Mouse (Mus musculus) lung, adult 2 months (tissue): ENCODE measurements at regions not wholly inside any gene's neighbourhood (a gene's known extent, or its start where the extent isn't known, plus 50 kb on each side); places are given as distances from the start of the nearest gene placed in this dataset.

Experiments used
- DNase-seq: peaks from one replicate; pipeline ENCODE4 v3.0.0; 2022
- H3K4me1 ChIP-seq: fragments of 200-500 bp; 2 replicates; pipeline ENCODE4 v1.6.1; 2011; ENCODE audit warnings: low read length; ENCODE audit not compliant: control insufficient read depth, insufficient read depth
- H3K4me3 ChIP-seq: fragments of 200-500 bp; replicated peaks from 2 replicates; pipeline ENCODE3; 2011; ENCODE audit warnings: low read depth, mild to moderate bottlenecking, control low read depth, low read length; ENCODE audit errors: extremely low read depth
- CTCF ChIP-seq: fragments of 200-500 bp; IDR thresholded peaks from 2 replicates; pipeline ENCODE4 v1.5.1; 2011; ENCODE audit warnings: mild to moderate bottlenecking, low read length, control low read depth; ENCODE audit not compliant: insufficient read depth
- POLR2A ChIP-seq: fragments of 200-500 bp; IDR thresholded peaks from 2 replicates; pipeline ENCODE4 v1.6.1; 2011; ENCODE audit warnings: low read depth, mild to moderate bottlenecking, control low read depth, low read length, borderline replicate concordance; ENCODE audit errors: extremely low read depth
- WGBS: fragments of 180-500 bp; shearing (Covaris S2); methylation state at CpG from one replicate; pipeline ENCODE4 v1.1.7; 2018; 5-methylcytosine and 5-hydroxymethylcytosine counted together

GRCm38 (mm10) chr2:167878255-167878865 is 53.5 kb upstream of the Ptpn1 start:
- no peak for DNase-seq
- TF ChIP-seq POLR2A (no peak), CTCF (no peak)
- no peaks in the 10 kb centered on the region; the same call in 1 of the 2 replicates for H3K4me1 ChIP-seq
- 29% methylated on average over 11 of the region's 11 CpGs for WGBS
- H3K4me3 ChIP-seq = no peak overlapping the region

GRCm38 (mm10) chr2:167877254-167877870 is 54.5 kb upstream of the Ptpn1 start:
- WGBS = 41% methylated on average over 11 of the region's 11 CpGs
- no peak for TF ChIP-seq CTCF
- no peak for TF ChIP-seq POLR2A
- H3K4me3 ChIP-seq = no peak overlapping the region
- DNase-seq = no peak
- H3K4me1 ChIP-seq = no peaks in the 10 kb centered on the region; the same call in 1 of the 2 replicates

- 87% methylated on average over 4 of the region's 4 CpGs for WGBS
- TF ChIP-seq POLR2A (no peak), CTCF (no peak)
- DNase-seq = no peak
- Histone ChIP-seq H3K4me1 (no peaks in the 10 kb centered on the region), H3K4me3 (no peak overlapping the region)
Observed at GRCm38 (mm10) chr2:167872507-167872906, 59.4 kb upstream of the Ptpn1 start.

GRCm38 (mm10) chr2:167870153-167870552 is 61.7 kb upstream of the Ptpn1 start:
- DNase-seq = no peak
- TF ChIP-seq CTCF = no peak
- TF ChIP-seq POLR2A = no peak
- no peak overlapping the region for H3K4me3 ChIP-seq
- H3K4me1 ChIP-seq = peaks cover 9% of the 10 kb centered on the region; the same call in 1 of the 2 replicates
- WGBS = 86% methylated on average over 6 of the region's 6 CpGs

GRCm38 (mm10) chr2:167866751-167867150 is 65.1 kb upstream of the Ptpn1 start:
- WGBS = 17% methylated on average over 10 of the region's 10 CpGs
- TF ChIP-seq POLR2A (no peak), CTCF (peak; percentile 52)
- Histone ChIP-seq H3K4me1 (peaks cover 19% of the 10 kb centered on the region), H3K4me3 (no peak overlapping the region)
- DNase-seq = peak; percentile 83

- no peak overlapping the region for H3K4me3 ChIP-seq
- DNase-seq = no peak
- WGBS = 81% methylated on average over 3 of the region's 3 CpGs
- no peak for TF ChIP-seq CTCF
- peaks cover 25% of the 10 kb centered on the region for H3K4me1 ChIP-seq
Observed at GRCm38 (mm10) chr2:167865525-167865924, 66.3 kb upstream of the Ptpn1 start.

GRCm38 (mm10) chr2:167864672-167865071 is 67.2 kb upstream of the Ptpn1 start:
- no peak for DNase-seq
- Histone ChIP-seq H3K4me3 (no peak overlapping the region), H3K4me1 (peaks cover 31% of the 10 kb centered on the region)
- TF ChIP-seq CTCF = no peak
- TF ChIP-seq POLR2A = no peak
- 59% methylated on average over 7 of the region's 7 CpGs for WGBS

- no peak for DNase-seq
- WGBS = 6% methylated on average over 8 of the region's 8 CpGs
- TF ChIP-seq CTCF = no peak
- TF ChIP-seq POLR2A = peak; percentile 23; the same call in 1 of the 2 replicates
- H3K4me1 ChIP-seq = peaks cover 31% of the 10 kb centered on the region
- H3K4me3 ChIP-seq = no peak overlapping the region
Observed at GRCm38 (mm10) chr2:167864228-167864627, 67.6 kb upstream of the Ptpn1 start.

GRCm38 (mm10) chr2:167863616-167864015 is 68.2 kb upstream of the Ptpn1 start:
- 61% methylated on average over 6 of the region's 6 CpGs for WGBS
- no peak for DNase-seq
- Histone ChIP-seq H3K4me3 (no peak overlapping the region), H3K4me1 (peaks cover 31% of the 10 kb centered on the region)
- TF ChIP-seq POLR2A (no peak), CTCF (no peak)

GRCm38 (mm10) chr2:167861178-167861520 is 70.7 kb upstream of the Ptpn1 start:
- TF ChIP-seq POLR2A (no peak), CTCF (no peak)
- peaks cover 23% of the 10 kb centered on the region for H3K4me1 ChIP-seq
- WGBS = 89% methylated on average over 2 of the region's 2 CpGs
- no peak overlapping the region for H3K4me3 ChIP-seq
- DNase-seq = no peak
